Mouse (Mus musculus): ENCODE results near the gene AU022252. TPM values are rescaled to one million over a fixed set of nuclear protein-coding genes. Genes with fewer than 3 reads are reported as not detected.

Gene AU022252
- polyA plus RNA-seq, 1 experiment = 10.0 TPM

- Histone ChIP-seq H3K4me3 (ENCODE audit: insufficient read depth, poor library complexity, severe bottlenecking) (no peak overlapping the region), H3K79me2 (ENCODE audit: control insufficient read depth, insufficient read depth) (no peaks in the 10 kb centered on the region), H3K27me3 (ENCODE audit: control insufficient read depth, insufficient read depth, insufficient read length) (no peaks in the 10 kb centered on the region), H3K79me3 (ENCODE audit: low read depth) (no peaks in the 10 kb centered on the region), H3ac (ENCODE audit: control insufficient read depth, insufficient read length, low read depth) (no peak overlapping the region), H3K36me3 (ENCODE audit: control insufficient read depth, insufficient read depth) (no peaks in the 10 kb centered on the region)
- no peak for TF ChIP-seq MYOG (IDR thresholded peaks at IDR 0.05; ENCODE audit: control insufficient read depth, extremely low read depth, insufficient read length)
- no peak for TF ChIP-seq CEBPB (IDR thresholded peaks at IDR 0.05; ENCODE audit: low read depth)
- TF ChIP-seq MAX (IDR thresholded peaks at IDR 0.05) = no peak
- TF ChIP-seq MYOD1 (IDR thresholded peaks at IDR 0.05; ENCODE audit: control insufficient read depth, insufficient read length, low read depth) = peak; percentile 94
Measured at GRCm38 (mm10) chr4:119185771-119186170, 46.7 kb downstream of the AU022252 start.

- Histone ChIP-seq H3ac (ENCODE audit: control insufficient read depth, insufficient read length, low read depth) (no peak overlapping the region), H3K79me2 (ENCODE audit: control insufficient read depth, insufficient read depth) (no peaks in the 10 kb centered on the region), H3K27me3 (ENCODE audit: control insufficient read depth, insufficient read depth, insufficient read length) (no peaks in the 10 kb centered on the region), H3K36me3 (ENCODE audit: control insufficient read depth, insufficient read depth) (no peaks in the 10 kb centered on the region), H3K4me3 (ENCODE audit: insufficient read depth, poor library complexity, severe bottlenecking) (no peak overlapping the region), H3K79me3 (ENCODE audit: low read depth) (no peaks in the 10 kb centered on the region)
- TF ChIP-seq USF1 (IDR thresholded peaks at IDR 0.05; ENCODE audit: low read depth) = no peak
Measured at GRCm38 (mm10) chr4:119183525-119183924, 49.0 kb downstream of the AU022252 start.

- no peaks in the 10 kb centered on the region for H3K79me3 ChIP-seq (ENCODE audit: low read depth)
Measured at GRCm38 (mm10) chr4:119181456-119181855, 51.1 kb downstream of the AU022252 start.

GRCm38 (mm10) chr4:119180133-119180707 lies 52.3 kb downstream of the AU022252 start:
- H3K27me3 ChIP-seq (ENCODE audit: control insufficient read depth, insufficient read depth, insufficient read length) = no peaks in the 10 kb centered on the region
- no peaks in the 10 kb centered on the region for H3K79me2 ChIP-seq (ENCODE audit: control insufficient read depth, insufficient read depth)
- TF ChIP-seq CEBPB (IDR thresholded peaks at IDR 0.05; ENCODE audit: low read depth) (no peak), MAX (IDR thresholded peaks at IDR 0.05) (no peak)
- H3ac ChIP-seq (ENCODE audit: control insufficient read depth, insufficient read length, low read depth) = no peak overlapping the region
- no peaks in the 10 kb centered on the region for H3K36me3 ChIP-seq (ENCODE audit: control insufficient read depth, insufficient read depth)
- H3K79me3 ChIP-seq (ENCODE audit: low read depth) = no peaks in the 10 kb centered on the region
- H3K4me3 ChIP-seq (ENCODE audit: insufficient read depth, poor library complexity, severe bottlenecking) = no peak overlapping the region

More at GRCm38 (mm10) chr4:119181456-119181855, 51.1 kb downstream of the AU022252 start:
- no peak overlapping the region for H3K4me3 ChIP-seq (ENCODE audit: insufficient read depth, poor library complexity, severe bottlenecking)
- H3K79me2 ChIP-seq (ENCODE audit: control insufficient read depth, insufficient read depth) = no peaks in the 10 kb centered on the region
- H3K36me3 ChIP-seq (ENCODE audit: control insufficient read depth, insufficient read depth) = no peaks in the 10 kb centered on the region
- no peaks in the 10 kb centered on the region for H3K27me3 ChIP-seq (ENCODE audit: control insufficient read depth, insufficient read depth, insufficient read length)
- H3ac ChIP-seq (ENCODE audit: control insufficient read depth, insufficient read length, low read depth) = no peak overlapping the region
- TF ChIP-seq CEBPB (IDR thresholded peaks at IDR 0.05; ENCODE audit: low read depth) (no peak), FOSL1 (IDR thresholded peaks at IDR 0.05; ENCODE audit: insufficient read depth, low read length, poor library complexity, severe bottlenecking) (no peak)

- Histone ChIP-seq H3K79me3 (ENCODE audit: low read depth) (no peaks in the 10 kb centered on the region), H3K36me3 (ENCODE audit: control insufficient read depth, insufficient read depth) (no peaks in the 10 kb centered on the region), H3K4me3 (ENCODE audit: insufficient read depth, poor library complexity, severe bottlenecking) (no peak overlapping the region), H3ac (ENCODE audit: control insufficient read depth, insufficient read length, low read depth) (no peak overlapping the region), H3K27me3 (ENCODE audit: control insufficient read depth, insufficient read depth, insufficient read length) (no peaks in the 10 kb centered on the region), H3K79me2 (ENCODE audit: control insufficient read depth, insufficient read depth) (peaks cover 5% of the 10 kb centered on the region)
- TF ChIP-seq MYOG (IDR thresholded peaks at IDR 0.05; ENCODE audit: control insufficient read depth, extremely low read depth, insufficient read length) (no peak), CEBPB (IDR thresholded peaks at IDR 0.05; ENCODE audit: low read depth) (no peak), MYOD1 (IDR thresholded peaks at IDR 0.05; ENCODE audit: control insufficient read depth, insufficient read length, low read depth) (no peak), CTCF (IDR thresholded peaks at IDR 0.05; ENCODE audit: control insufficient read depth, insufficient read depth, insufficient read length) (no peak), FOSL1 (IDR thresholded peaks at IDR 0.05; ENCODE audit: insufficient read depth, low read length, poor library complexity, severe bottlenecking) (no peak), USF1 (IDR thresholded peaks at IDR 0.05; ENCODE audit: low read depth) (no peak), MAX (IDR thresholded peaks at IDR 0.05) (no peak)
Measured at GRCm38 (mm10) chr4:119178331-119178730, 54.2 kb downstream of the AU022252 start.

- no peaks in the 10 kb centered on the region for H3K79me3 ChIP-seq (ENCODE audit: low read depth)
- H3K79me2 ChIP-seq (ENCODE audit: control insufficient read depth, insufficient read depth) = peaks cover 11% of the 10 kb centered on the region
- TF ChIP-seq MYOD1 (IDR thresholded peaks at IDR 0.05; ENCODE audit: control insufficient read depth, insufficient read length, low read depth) (no peak), USF1 (IDR thresholded peaks at IDR 0.05; ENCODE audit: low read depth) (no peak), CTCF (IDR thresholded peaks at IDR 0.05; ENCODE audit: control insufficient read depth, insufficient read depth, insufficient read length) (no peak), MAX (IDR thresholded peaks at IDR 0.05) (no peak), FOSL1 (IDR thresholded peaks at IDR 0.05; ENCODE audit: insufficient read depth, low read length, poor library complexity, severe bottlenecking) (no peak), CEBPB (IDR thresholded peaks at IDR 0.05; ENCODE audit: low read depth) (no peak), MYOG (IDR thresholded peaks at IDR 0.05; ENCODE audit: control insufficient read depth, extremely low read depth, insufficient read length) (no peak)
- no peak overlapping the region for H3ac ChIP-seq (ENCODE audit: control insufficient read depth, insufficient read length, low read depth)
- no peaks in the 10 kb centered on the region for H3K36me3 ChIP-seq (ENCODE audit: control insufficient read depth, insufficient read depth)
- no peak overlapping the region for H3K4me3 ChIP-seq (ENCODE audit: insufficient read depth, poor library complexity, severe bottlenecking)
- H3K27me3 ChIP-seq (ENCODE audit: control insufficient read depth, insufficient read depth, insufficient read length) = no peaks in the 10 kb centered on the region
Measured at GRCm38 (mm10) chr4:119177702-119178101, 54.8 kb downstream of the AU022252 start.

Measured in C2C12 (cell line).